Mouse (Mus musculus): ENCODE measurements around the gene Cops6.

DNA sequence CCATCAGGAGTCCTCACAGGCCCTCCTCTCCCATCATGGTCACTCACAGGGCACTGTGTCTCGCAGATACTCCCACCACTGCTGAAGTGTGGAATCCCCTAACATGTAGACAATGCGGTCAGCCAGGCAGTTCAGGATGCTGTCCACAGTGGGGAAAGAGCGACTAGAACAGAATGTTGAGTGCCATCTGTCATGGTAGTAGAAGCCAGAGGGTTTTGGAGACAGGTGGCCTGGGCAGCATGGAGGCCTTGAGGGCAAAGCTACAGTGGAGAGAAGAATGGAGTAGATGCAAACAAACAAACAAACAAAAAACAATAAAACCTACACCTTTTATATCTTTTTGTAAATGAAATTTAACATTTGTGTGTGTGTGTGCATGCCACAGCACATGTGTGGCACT is 41.2 kb downstream of the Cops6 start:
- TF ChIP-seq EP300 (IDR thresholded peaks at IDR 0.05; ENCODE audit: insufficient read depth, low read depth, low read length) = no peak
- TF ChIP-seq CTCF (IDR thresholded peaks at IDR 0.05) = no peak

Data from heart, adult 2 months (tissue).